Mouse (Mus musculus) granulocyte monocyte progenitor cell, adult 5-6 weeks (primary cell): ENCODE data around the gene Corin. TPM values are rescaled to one million over a fixed set of nuclear protein-coding genes. Genes with fewer than 3 reads are reported as not detected.
A peak's percentile ranks its signal among the peaks of the same experiment; 100 is the strongest.

Source experiments
- ATAC-seq: replicated peaks from 2 replicates; pipeline ENCODE4 v1.8.0; 2016; ENCODE audit warnings: mild to moderate bottlenecking, moderate TSS enrichment, inconsistent platforms; ENCODE audit not compliant: poor library complexity, severe bottlenecking
- total RNA-seq, 2 experiments: library from RNA; stranded (forward) in 1 of 2; stranded (reverse) in 1 of 2; fragments of 200-712, 200-1000 nt in 1 of 2; fragments of >200 nt in 1 of 2; fragmentation: Nextera tagmentation in 1 of 2; gene quantifications; 2 replicates each; pipeline ENCODE4 v1.2.3; 2014 to 2017

Corin gene
- not detected in 2 replicates for total RNA-seq (2014; fragmentation: Nextera tagmentation)
- not detected in 2 replicates for total RNA-seq (2017)

- ATAC-seq = peak; percentile 56
These were observed at the start of gene Corin for GRCm38 (mm10) chr5:72503531-72504523. TSS of gene Corin (minus strand) at chr5:72504473.

GRCm38 (mm10) chr5:72551209-72551608 is 46.9 kb upstream of the Corin start:
- ATAC-seq = peak; percentile 69

GRCm38 (mm10) chr5:72528896-72529295 is 24.6 kb upstream of the Corin start:
- ATAC-seq = no peak

- no peak for ATAC-seq
These were observed 9.5 kb upstream of the Corin start for GRCm38 (mm10) chr5:72513808-72514207.

- no peak for ATAC-seq
These were observed 1.5 kb upstream of the Corin start for GRCm38 (mm10) chr5:72505740-72506139.

- no peak for ATAC-seq
These were observed 1.5 kb downstream of the Corin start for GRCm38 (mm10) chr5:72502778-72503177.

GRCm38 (mm10) chr5:72501763-72502162 is 2.5 kb downstream of the Corin start:
- no peak for ATAC-seq

- no peak for ATAC-seq
These were observed 6.0 kb downstream of the Corin start for GRCm38 (mm10) chr5:72498271-72498670.

- peak; percentile 89 for ATAC-seq
These were observed 7.5 kb downstream of the Corin start for GRCm38 (mm10) chr5:72496756-72497155.

- no peak for ATAC-seq
These were observed 10.4 kb downstream of the Corin start for GRCm38 (mm10) chr5:72493906-72494305.

- peak; percentile 80 for ATAC-seq
These were observed 13.0 kb downstream of the Corin start for GRCm38 (mm10) chr5:72491232-72491631.

GRCm38 (mm10) chr5:72480456-72480855 is 23.8 kb downstream of the Corin start:
- ATAC-seq = no peak

- ATAC-seq = no peak
These were observed 31.8 kb downstream of the Corin start for GRCm38 (mm10) chr5:72472317-72473009.

GRCm38 (mm10) chr5:72471746-72472145 is 32.5 kb downstream of the Corin start:
- ATAC-seq = no peak

GRCm38 (mm10) chr5:72464932-72465331 is 39.3 kb downstream of the Corin start:
- no peak for ATAC-seq

- no peak for ATAC-seq
These were observed 44.7 kb downstream of the Corin start for GRCm38 (mm10) chr5:72459374-72460112.

- ATAC-seq = no peak
These were observed 50.6 kb downstream of the Corin start for GRCm38 (mm10) chr5:72453690-72454089.

- ATAC-seq = no peak
These were observed 51.1 kb downstream of the Corin start for GRCm38 (mm10) chr5:72453176-72453575.

- ATAC-seq = no peak
These were observed 51.5 kb downstream of the Corin start for GRCm38 (mm10) chr5:72452750-72453149.

- no peak for ATAC-seq
These were observed 55.4 kb downstream of the Corin start for GRCm38 (mm10) chr5:72448846-72449245.
